Mouse (Mus musculus): ENCODE measurements around the gene Cxadr. TPM values are rescaled to one million over a fixed set of nuclear protein-coding genes. Genes with fewer than 3 reads are reported as not detected.

Cxadr gene
- total and polyA plus RNA-seq, 2 experiments from 2014 or later, result 178 to 346 TPM

DNA sequence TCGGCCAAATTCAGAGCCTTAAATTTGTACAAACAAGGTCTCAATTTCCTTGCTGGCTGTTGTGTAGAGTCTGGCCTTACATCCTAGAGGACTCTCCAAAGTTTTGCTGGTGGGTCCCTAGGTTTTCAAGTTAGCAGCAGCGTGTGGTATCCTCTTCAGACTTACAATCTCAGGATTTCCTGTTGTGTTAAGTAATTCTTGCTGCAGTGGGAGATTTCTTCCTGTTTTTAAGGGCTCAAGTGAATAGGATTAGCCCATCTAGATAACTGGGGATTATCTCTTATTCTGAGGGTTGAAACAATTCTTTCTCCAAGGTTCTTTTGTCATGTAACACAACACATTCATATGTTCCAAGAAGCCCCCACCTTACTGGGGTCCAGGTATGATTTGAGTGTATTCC lies 90.1 kb downstream of the Cxadr start:
- no peaks in the 10 kb centered on the region for H3K27me3 ChIP-seq (ENCODE audit: insufficient read depth, low read length)
- no peaks in the 10 kb centered on the region for H3K9me3 ChIP-seq (ENCODE audit: low read length)
- no peak for DNase-seq (ENCODE audit: low spot score)
- no peaks in the 10 kb centered on the region for H3K4me1 ChIP-seq (ENCODE audit: insufficient read depth, low read length)
- H3K36me3 ChIP-seq (ENCODE audit: insufficient read depth, low read length), result no peaks in the 10 kb centered on the region
- no peak overlapping the region for H3K4me3 ChIP-seq (ENCODE audit: low read depth, low read length)
- no peak for ATAC-seq (ENCODE audit: low FRiP score)
- TF ChIP-seq CTCF (IDR thresholded peaks at IDR 0.05), result no peak
- no peak overlapping the region for H3K4me2 ChIP-seq (ENCODE audit: low read depth, low read length, poor library complexity, severe bottlenecking)
- H3K27ac ChIP-seq (ENCODE audit: low read depth, low read length), result no peak overlapping the region
- 58% methylated on average over 2 of the region's 2 CpGs for WGBS
- H3K9ac ChIP-seq (replicated peaks; ENCODE audit: low read length, poor library complexity, severe bottlenecking), result no peak overlapping the region

DNA sequence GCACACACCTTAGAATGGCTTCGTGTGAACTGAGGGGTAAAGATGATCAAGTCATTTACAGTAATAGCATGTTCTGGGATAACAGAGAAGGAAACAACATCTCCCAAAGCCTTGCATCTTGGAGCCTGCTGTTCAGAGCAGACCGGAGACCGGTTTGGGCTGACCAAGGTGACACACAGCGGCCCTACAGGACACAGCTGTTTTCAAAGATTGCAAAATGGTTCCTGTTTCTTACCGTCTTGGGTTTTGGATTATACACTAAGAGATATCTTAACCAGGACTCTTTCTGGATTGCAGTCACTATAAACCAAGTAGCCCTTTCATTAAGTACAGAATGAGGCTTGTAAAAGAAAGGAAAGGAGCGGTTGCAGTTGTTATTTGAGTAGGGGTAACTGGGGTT lies 97.4 kb downstream of the Cxadr start:
- no peak for DNase-seq (ENCODE audit: low spot score)
- Histone ChIP-seq H3K4me1 (ENCODE audit: insufficient read depth, low read length) (no peaks in the 10 kb centered on the region), H3K36me3 (ENCODE audit: insufficient read depth, low read length) (no peaks in the 10 kb centered on the region), H3K27me3 (ENCODE audit: insufficient read depth, low read length) (no peaks in the 10 kb centered on the region), H3K9me3 (ENCODE audit: low read length) (no peaks in the 10 kb centered on the region), H3K9ac (replicated peaks; ENCODE audit: low read length, poor library complexity, severe bottlenecking) (no peak overlapping the region), H3K27ac (ENCODE audit: low read depth, low read length) (no peak overlapping the region), H3K4me3 (ENCODE audit: low read depth, low read length) (no peak overlapping the region), H3K4me2 (ENCODE audit: low read depth, low read length, poor library complexity, severe bottlenecking) (no peak overlapping the region)
- WGBS, result 94% methylated on average over 6 of the region's 6 CpGs
- no peak for ATAC-seq (ENCODE audit: low FRiP score)
- TF ChIP-seq CTCF (IDR thresholded peaks at IDR 0.05), result no peak

DNA sequence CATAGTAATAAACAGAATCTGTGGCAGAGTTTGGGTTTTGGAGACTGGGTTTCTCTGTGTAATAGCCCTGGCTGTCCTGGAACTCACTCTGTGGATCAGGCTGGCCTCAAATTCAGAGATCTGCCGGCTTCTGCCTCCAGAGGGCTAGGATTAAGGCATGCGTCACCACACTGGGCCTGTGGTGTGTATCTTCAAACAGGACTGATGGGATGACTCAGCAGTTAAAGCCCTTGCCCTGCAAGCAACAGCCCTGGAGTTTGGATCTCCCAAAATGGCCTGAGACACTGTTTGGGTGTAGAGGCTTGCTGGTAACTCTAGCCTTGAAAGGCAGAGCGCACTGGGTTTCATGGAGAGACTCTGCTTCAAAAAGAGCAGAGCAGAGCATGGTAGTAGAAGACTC lies 98.1 kb downstream of the Cxadr start:
- H3K4me3 ChIP-seq (ENCODE audit: low read depth, low read length), result no peak overlapping the region
- H3K4me2 ChIP-seq (ENCODE audit: low read depth, low read length, poor library complexity, severe bottlenecking), result no peak overlapping the region
- no peaks in the 10 kb centered on the region for H3K36me3 ChIP-seq (ENCODE audit: insufficient read depth, low read length)
- WGBS, result 89% methylated on average over 3 of the region's 3 CpGs
- no peaks in the 10 kb centered on the region for H3K4me1 ChIP-seq (ENCODE audit: insufficient read depth, low read length)
- no peak for ATAC-seq (ENCODE audit: low FRiP score)
- TF ChIP-seq CTCF (IDR thresholded peaks at IDR 0.05), result no peak
- no peak for DNase-seq (ENCODE audit: low spot score)
- no peak overlapping the region for H3K27ac ChIP-seq (ENCODE audit: low read depth, low read length)
- H3K9me3 ChIP-seq (ENCODE audit: low read length), result no peaks in the 10 kb centered on the region
- H3K27me3 ChIP-seq (ENCODE audit: insufficient read depth, low read length), result no peaks in the 10 kb centered on the region
- H3K9ac ChIP-seq (replicated peaks; ENCODE audit: low read length, poor library complexity, severe bottlenecking), result no peak overlapping the region

DNA sequence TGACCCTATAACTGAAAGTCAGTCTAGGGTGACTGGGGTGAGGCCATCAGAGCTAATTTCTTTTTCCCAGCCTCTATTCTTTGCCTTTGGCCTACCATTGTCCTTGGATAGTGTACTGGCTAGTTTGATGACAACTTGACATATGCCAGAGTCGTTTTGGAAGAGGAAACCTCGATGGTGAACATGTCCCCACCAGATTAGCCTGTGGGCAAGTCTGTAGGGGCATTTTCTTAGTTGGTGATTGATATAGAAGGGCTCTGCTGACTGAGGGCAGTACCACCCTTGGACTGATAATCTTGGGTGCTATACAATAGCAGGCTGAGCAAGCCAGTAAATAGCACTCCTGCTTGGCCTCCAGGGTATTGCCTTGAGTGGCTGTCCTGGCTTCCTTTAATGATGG lies 101.0 kb downstream of the Cxadr start:
- H3K9ac ChIP-seq (replicated peaks; ENCODE audit: low read length, poor library complexity, severe bottlenecking), result no peak overlapping the region
- H3K27ac ChIP-seq (ENCODE audit: low read depth, low read length), result no peak overlapping the region
- H3K4me3 ChIP-seq (ENCODE audit: low read depth, low read length), result no peak overlapping the region
- no peaks in the 10 kb centered on the region for H3K27me3 ChIP-seq (ENCODE audit: insufficient read depth, low read length)
- WGBS, result 64% methylated on average over 2 of the region's 2 CpGs
- no peak for DNase-seq (ENCODE audit: low spot score)
- no peak for ATAC-seq (ENCODE audit: low FRiP score)
- H3K4me1 ChIP-seq (ENCODE audit: insufficient read depth, low read length), result no peaks in the 10 kb centered on the region
- no peak for TF ChIP-seq CTCF (IDR thresholded peaks at IDR 0.05)
- no peaks in the 10 kb centered on the region for H3K9me3 ChIP-seq (ENCODE audit: low read length)
- no peaks in the 10 kb centered on the region for H3K36me3 ChIP-seq (ENCODE audit: insufficient read depth, low read length)
- H3K4me2 ChIP-seq (ENCODE audit: low read depth, low read length, poor library complexity, severe bottlenecking), result no peak overlapping the region

DNA sequence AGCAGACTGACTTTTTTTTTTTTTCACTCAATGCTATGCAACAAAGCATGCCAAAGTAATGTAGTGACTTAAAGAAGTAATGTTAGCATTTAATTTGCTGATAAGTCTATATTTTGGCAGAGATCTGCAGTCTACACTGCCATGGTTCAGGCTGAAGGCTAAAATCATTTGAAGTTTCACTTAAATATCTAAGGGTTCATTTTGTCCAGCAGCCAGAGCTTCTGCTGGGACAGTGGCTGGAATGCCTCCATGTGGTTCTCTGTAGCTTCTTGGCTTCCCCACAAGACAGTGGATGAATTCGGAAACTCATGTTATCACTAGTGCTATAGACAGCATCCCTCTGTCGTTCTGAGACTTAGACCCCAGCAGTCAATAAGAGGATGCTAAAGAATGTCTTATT lies 105.4 kb downstream of the Cxadr start:
- H3K4me1 ChIP-seq (ENCODE audit: insufficient read depth, low read length), result no peaks in the 10 kb centered on the region
- DNase-seq (ENCODE audit: low spot score) (no peak), ATAC-seq (ENCODE audit: low FRiP score) (no peak)
- H3K27me3 ChIP-seq (ENCODE audit: insufficient read depth, low read length), result no peaks in the 10 kb centered on the region
- H3K27ac ChIP-seq (ENCODE audit: low read depth, low read length), result no peak overlapping the region
- no peaks in the 10 kb centered on the region for H3K9me3 ChIP-seq (ENCODE audit: low read length)
- H3K36me3 ChIP-seq (ENCODE audit: insufficient read depth, low read length), result no peaks in the 10 kb centered on the region
- 81% methylated on average over 2 of the region's 2 CpGs for WGBS
- no peak for TF ChIP-seq CTCF (IDR thresholded peaks at IDR 0.05)
- H3K4me3 ChIP-seq (ENCODE audit: low read depth, low read length), result no peak overlapping the region
- no peak overlapping the region for H3K9ac ChIP-seq (replicated peaks; ENCODE audit: low read length, poor library complexity, severe bottlenecking)
- H3K4me2 ChIP-seq (ENCODE audit: low read depth, low read length, poor library complexity, severe bottlenecking), result no peak overlapping the region

DNA sequence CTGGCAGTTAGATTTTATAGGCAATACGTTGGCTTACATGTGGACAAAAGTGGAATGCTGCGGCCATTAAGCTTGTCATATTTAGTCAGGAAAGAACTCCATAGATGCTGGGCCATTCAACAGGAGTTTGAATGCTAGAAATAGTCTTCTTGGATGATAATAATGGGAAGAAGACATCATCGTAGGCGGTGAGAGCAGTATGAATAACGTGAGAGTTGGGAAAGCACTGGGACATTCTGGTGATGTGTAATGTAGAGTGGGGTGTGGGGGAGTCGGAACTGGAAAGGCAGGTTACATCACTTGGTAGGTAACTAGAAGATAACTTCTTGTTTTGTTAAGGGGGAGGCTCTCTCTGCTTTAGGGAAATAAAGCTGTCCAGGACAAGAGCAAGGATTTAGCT lies 106.6 kb downstream of the Cxadr start:
- Histone ChIP-seq H3K36me3 (ENCODE audit: insufficient read depth, low read length) (no peaks in the 10 kb centered on the region), H3K9me3 (ENCODE audit: low read length) (no peaks in the 10 kb centered on the region), H3K4me3 (ENCODE audit: low read depth, low read length) (no peak overlapping the region), H3K27me3 (ENCODE audit: insufficient read depth, low read length) (no peaks in the 10 kb centered on the region), H3K27ac (ENCODE audit: low read depth, low read length) (no peak overlapping the region), H3K4me1 (ENCODE audit: insufficient read depth, low read length) (no peaks in the 10 kb centered on the region), H3K9ac (replicated peaks; ENCODE audit: low read length, poor library complexity, severe bottlenecking) (no peak overlapping the region), H3K4me2 (ENCODE audit: low read depth, low read length, poor library complexity, severe bottlenecking) (no peak overlapping the region)
- no peak for TF ChIP-seq CTCF (IDR thresholded peaks at IDR 0.05)
- ATAC-seq (ENCODE audit: low FRiP score), result no peak
- 93% methylated on average over 6 of the region's 6 CpGs for WGBS
- no peak for DNase-seq (ENCODE audit: low spot score)

Other genes starting within 250 kb of the Cxadr start
- 10.2 and 10.6 TPM in 2 replicates for gene Btg3, start 75.7 kb downstream of the Cxadr start, total RNA-seq (2014; rRNA removed)
- 16.5 and 19.8 TPM in 2 replicates for gene Btg3, start 75.7 kb downstream of the Cxadr start, polyA plus RNA-seq (2015; fragmentation: Nextera tagmentation; extraction: Ambion mirVana)

Data from midbrain, postnatal 0 days (tissue).